Mouse (Mus musculus) G1E (cell line): ENCODE measurements around the gene Gm20422. TPM values are rescaled to one million over a fixed set of nuclear protein-coding genes. Genes with fewer than 3 reads are reported as not detected.

Experiments used
- ATAC-seq: 2 replicates; pipeline ENCODE4 v1.8.0; 2016; ENCODE audit warnings: mild to moderate bottlenecking; ENCODE audit not compliant: insufficient number of reproducible peaks, poor library complexity, low FRiP score, severe bottlenecking; ENCODE audit errors: extremely low read depth
- DNase-seq: peaks from one replicate; pipeline ENCODE4 v3.0.0; 2012; ENCODE audit warnings: low spot score
- H3K27me3 ChIP-seq: 2 replicates; pipeline ENCODE4 v1.6.1; 2012; ENCODE audit warnings: mild to moderate bottlenecking, low read length, inconsistent platforms; ENCODE audit not compliant: insufficient read depth
- H3K36me3 ChIP-seq: replicated peaks from 2 replicates; pipeline ENCODE3; 2012; ENCODE audit warnings: mild to moderate bottlenecking, inconsistent platforms
- H3K4me1 ChIP-seq: 2 replicates; pipeline ENCODE4 v1.6.1; 2012; ENCODE audit warnings: low read depth, low read length, inconsistent platforms, mixed read lengths; ENCODE audit not compliant: insufficient read depth
- H3K4me3 ChIP-seq: 2 replicates; pipeline ENCODE4 v1.5.1; 2012; ENCODE audit warnings: low read depth, mild to moderate bottlenecking, inconsistent platforms, low read length, moderate library complexity, mixed read lengths
- H3K9me3 ChIP-seq: replicated peaks from 2 replicates; pipeline ENCODE4 v1.6.1; 2012; ENCODE audit warnings: inconsistent platforms
- CTCF ChIP-seq: IDR thresholded peaks from 2 replicates; pipeline ENCODE4 v1.5.1; 2012; ENCODE audit warnings: low read depth, low read length, inconsistent platforms, mixed read lengths
- GATA1 ChIP-seq: IDR thresholded peaks from 2 replicates; pipeline ENCODE4 v1.6.1; 2012; ENCODE audit warnings: borderline replicate concordance, low read length, inconsistent platforms, mixed read lengths
- GATA2 ChIP-seq: IDR thresholded peaks from 2 replicates; pipeline ENCODE4 v1.6.1; 2012; ENCODE audit warnings: low read depth, low read length, inconsistent platforms, borderline replicate concordance
- POLR2AphosphoS5 ChIP-seq: IDR thresholded peaks from 2 replicates; pipeline ENCODE4 v1.6.1; 2012; ENCODE audit warnings: low read depth, low read length, inconsistent platforms; ENCODE audit not compliant: insufficient replicate concordance
- TAL1 ChIP-seq: conservative IDR thresholded peaks from 2 replicates; pipeline ENCODE4 v1.6.1; 2012; ENCODE audit warnings: low read depth, low read length, inconsistent platforms, mixed read lengths
- polyA plus RNA-seq: library from polyadenylated mRNA; stranded (reverse); fragments of >175 nt; gene quantifications from 2 replicates; pipeline ENCODE4 v1.2.3, GENCODE M21; 2012
- total RNA-seq, 2 experiments: library from RNA; stranded (forward) in 1 of 2; stranded (reverse) in 1 of 2; fragments of 200-1000 nt in 1 of 2; fragments of >200 nt in 1 of 2; fragmentation: Nextera tagmentation in 1 of 2; gene quantifications; 2 replicates each; pipeline ENCODE4 v1.2.3; 2014 to 2017

Gene Gm20422
- not detected in 2 replicates for total RNA-seq (2014; fragmentation: Nextera tagmentation)
- 0.38 TPM in 1 of 2 replicates, not detected in the other for total RNA-seq (2017)
- 0.99 and 1.4 TPM in 2 replicates for polyA plus RNA-seq

DNA sequence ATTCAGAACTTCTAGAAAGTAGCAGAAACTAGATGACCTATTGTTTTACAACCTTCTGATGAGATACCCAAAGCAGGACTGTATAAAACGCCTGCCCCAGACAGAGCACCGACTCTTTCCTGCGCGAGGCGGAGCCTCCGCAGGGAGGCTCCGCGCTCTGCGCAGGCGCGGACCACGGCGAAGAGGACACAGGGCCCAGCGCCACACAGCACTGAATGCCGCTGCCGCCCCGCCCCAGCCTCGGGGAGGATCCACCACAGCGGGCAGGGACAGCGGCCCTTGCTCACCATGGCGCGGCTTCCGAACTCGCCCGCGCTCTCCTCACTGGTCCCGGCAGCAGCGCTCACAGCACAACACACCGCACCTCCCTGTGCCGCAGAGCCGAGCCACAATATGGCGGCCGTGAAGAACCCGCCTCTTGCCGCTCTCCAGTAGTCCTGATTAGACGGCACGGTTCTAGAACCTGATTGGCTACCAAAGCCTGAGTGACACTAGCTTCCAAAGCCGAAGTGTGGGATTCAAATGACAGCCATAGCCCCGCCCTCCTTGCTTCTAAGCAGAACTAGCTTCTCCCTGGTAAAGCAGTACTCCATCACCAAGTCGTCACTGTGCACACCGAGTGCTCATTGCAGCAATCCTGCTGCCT is at the start of gene Gm20422:
TSS of gene Gm20422 (minus strand) at position 384 of the 646 bp plus-strand sequence.
- peak; percentile 93 for DNase-seq
- Histone ChIP-seq H3K27me3 (no peaks in the 10 kb centered on the region), H3K9me3 (peaks cover 3% of the 10 kb centered on the region; the same call in 1 of the 2 replicates), H3K4me3 (peak within 1 kb of the TSS; percentile 97), H3K36me3 (peaks cover 39% of the 10 kb centered on the region), H3K4me1 (peaks cover 34% of the 10 kb centered on the region)
- ATAC-seq: peak; percentile 99
- no peak for TF ChIP-seq GATA2
- TF ChIP-seq GATA1: no peak
- TF ChIP-seq CTCF: no peak
- TF ChIP-seq POLR2AphosphoS5: no peak
- no peak for TF ChIP-seq TAL1

DNA sequence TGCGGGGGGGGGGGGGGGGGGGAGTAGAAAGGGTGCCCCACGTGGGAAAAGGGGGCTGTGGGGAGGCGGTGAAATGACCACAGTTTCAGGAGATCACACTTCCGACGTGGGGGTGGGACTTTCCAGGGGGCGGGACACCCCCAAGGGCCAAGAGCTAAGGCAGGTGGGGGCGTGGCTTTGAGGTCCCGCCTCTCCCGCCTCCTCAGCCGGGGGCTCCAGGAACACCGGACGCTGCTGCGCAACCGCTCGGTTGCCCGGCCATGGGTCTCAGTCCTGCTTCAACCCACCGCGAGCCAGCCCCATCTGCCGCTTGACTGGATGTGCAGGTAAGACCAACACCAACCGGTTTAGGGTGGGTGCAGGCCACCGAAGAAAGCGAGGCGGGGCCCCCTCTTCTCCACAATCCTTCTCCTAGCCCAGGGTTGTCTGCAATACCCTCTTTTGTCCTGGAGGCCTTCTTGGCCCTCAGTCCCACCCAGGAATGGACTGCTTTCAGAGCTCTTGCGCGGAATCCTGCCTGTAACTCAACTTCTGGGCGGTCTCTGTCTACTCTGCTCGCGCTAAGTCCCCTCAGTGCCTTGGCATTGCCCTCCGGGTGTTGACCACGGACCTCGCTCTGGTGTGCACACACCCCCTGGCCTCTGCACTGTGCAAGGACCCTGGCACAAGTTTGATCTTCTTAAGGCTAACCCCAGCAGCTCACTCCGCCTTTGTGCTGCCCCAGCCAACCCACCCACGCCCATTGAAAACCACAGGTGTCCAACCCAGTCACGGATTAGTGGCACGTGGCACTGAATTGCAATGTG is 47.9 kb upstream of the Gm20422 start, which contains the start of gene Lpar2:
TSS of gene Lpar2 (plus strand) at position 44 of the 806 bp plus-strand sequence.
- H3K4me1 ChIP-seq: peaks cover 31% of the 10 kb centered on the region
- no peaks in the 10 kb centered on the region for H3K9me3 ChIP-seq
- TF ChIP-seq TAL1: no peak
- H3K36me3 ChIP-seq: peaks cover 70% of the 10 kb centered on the region
- peak; percentile 17; the same call in 1 of the 2 replicates for ATAC-seq
- H3K27me3 ChIP-seq: peaks cover 6% of the 10 kb centered on the region; the same call in 1 of the 2 replicates
- peak within 1 kb of the TSS; percentile 75 for H3K4me3 ChIP-seq
- DNase-seq: peak; percentile 86

DNA sequence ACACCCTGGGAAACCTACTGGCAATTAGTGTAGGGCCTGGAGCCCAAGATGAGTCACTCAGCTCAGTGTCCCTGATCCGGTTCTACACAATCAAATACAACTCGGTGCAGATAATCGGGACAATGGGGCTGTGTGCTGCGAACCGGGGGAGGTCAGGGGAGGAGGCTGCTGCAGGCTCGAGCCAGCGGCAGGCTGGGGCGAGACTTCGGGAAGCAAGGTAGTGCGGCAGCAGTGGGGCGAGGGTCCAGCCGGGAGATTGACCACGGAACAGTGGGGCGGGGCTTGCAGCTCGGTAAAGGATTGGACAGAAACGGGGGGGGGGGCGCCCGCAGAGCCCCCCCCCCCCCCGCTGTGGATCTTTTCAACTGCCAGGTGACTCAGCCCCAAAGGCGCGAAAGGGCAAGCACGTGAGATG is 47.3 kb upstream of the Gm20422 start:
- Histone ChIP-seq H3K4me3 (peak overlapping the region; percentile 75), H3K36me3 (peaks cover 71% of the 10 kb centered on the region), H3K4me1 (peaks cover 32% of the 10 kb centered on the region), H3K27me3 (peaks cover 6% of the 10 kb centered on the region; the same call in 1 of the 2 replicates), H3K9me3 (no peaks in the 10 kb centered on the region)
- DNase-seq (peak; percentile 58), ATAC-seq (peak; percentile 51)
- TF ChIP-seq TAL1 (no peak), GATA1 (no peak), CTCF (no peak)

DNA sequence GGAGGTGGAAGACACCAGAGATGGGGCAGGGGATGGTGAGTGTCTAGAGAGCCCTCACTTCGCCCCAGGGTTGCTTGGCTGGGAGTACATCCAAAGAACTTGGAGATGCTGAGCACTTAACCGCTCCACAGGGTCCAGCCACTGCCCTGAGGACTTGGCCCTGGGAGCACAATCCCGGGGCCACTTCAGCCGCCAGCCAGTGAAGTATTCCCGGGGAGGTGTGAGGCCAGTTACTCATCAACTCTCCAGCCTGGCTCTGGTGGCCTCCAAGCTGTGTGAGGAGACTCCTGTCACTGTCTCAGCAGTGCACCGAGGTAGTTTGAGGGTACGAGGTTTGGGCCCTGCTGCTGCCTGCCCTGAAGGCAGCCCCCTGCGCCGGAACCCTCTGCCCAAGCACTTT is 45.8 kb upstream of the Gm20422 start:
- peaks cover 37% of the 10 kb centered on the region for H3K4me1 ChIP-seq
- ATAC-seq: no peak
- peaks cover 6% of the 10 kb centered on the region; the same call in 1 of the 2 replicates for H3K27me3 ChIP-seq
- TF ChIP-seq GATA1: no peak
- no peak overlapping the region for H3K4me3 ChIP-seq
- no peak for DNase-seq
- peaks cover 75% of the 10 kb centered on the region for H3K36me3 ChIP-seq
- no peaks in the 10 kb centered on the region for H3K9me3 ChIP-seq

DNA sequence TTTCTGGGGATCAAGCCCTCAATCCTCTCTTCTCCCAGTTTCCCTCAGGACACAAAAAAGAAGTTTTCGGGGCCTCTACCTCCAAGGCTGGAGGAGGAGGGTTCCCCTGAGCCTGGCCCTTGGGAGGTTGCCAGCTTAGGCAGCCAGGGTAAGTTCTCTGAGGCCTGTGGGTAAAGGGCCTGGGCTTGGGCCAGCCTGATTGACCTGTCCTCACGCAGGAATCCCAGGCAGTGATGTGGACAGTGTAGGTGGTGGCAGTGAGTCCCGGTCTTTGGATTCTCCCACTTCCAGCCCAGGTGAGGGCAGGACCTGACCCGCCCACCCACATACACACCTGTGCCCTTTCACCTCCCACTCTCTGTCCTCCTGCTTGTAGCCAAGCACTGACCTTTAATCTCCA is 40.7 kb upstream of the Gm20422 start:
- H3K4me1 ChIP-seq: peaks cover 16% of the 10 kb centered on the region
- H3K36me3 ChIP-seq: peaks cover 97% of the 10 kb centered on the region
- H3K9me3 ChIP-seq: peaks cover 4% of the 10 kb centered on the region; the same call in 1 of the 2 replicates
- TF ChIP-seq CTCF (no peak), GATA1 (no peak), POLR2AphosphoS5 (no peak), GATA2 (no peak), TAL1 (no peak)
- no peak for DNase-seq
- no peaks in the 10 kb centered on the region for H3K27me3 ChIP-seq
- H3K4me3 ChIP-seq: no peak overlapping the region
- no peak for ATAC-seq

DNA sequence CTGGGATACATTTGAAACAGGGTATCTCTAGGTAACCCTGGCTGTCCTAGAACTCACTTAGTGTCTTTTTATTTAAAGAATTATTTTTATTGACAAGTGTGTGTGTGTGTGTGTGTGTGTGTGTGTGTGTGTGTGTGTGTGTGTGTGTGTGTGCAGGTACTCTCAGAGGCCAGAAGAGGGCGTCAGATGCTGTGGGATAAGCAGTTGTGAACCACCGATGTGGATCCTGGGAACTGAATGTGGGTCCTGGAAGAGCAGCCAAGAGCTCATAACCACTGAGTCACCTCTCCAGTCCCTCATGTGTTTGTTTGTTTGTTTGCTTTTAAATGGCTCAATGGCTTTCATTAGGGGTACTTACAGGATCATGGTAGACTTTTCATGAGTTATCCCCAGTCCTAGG is 40.2 kb upstream of the Gm20422 start:
- Histone ChIP-seq H3K4me1 (peaks cover 21% of the 10 kb centered on the region), H3K4me3 (no peak overlapping the region), H3K36me3 (peaks cover 97% of the 10 kb centered on the region), H3K27me3 (no peaks in the 10 kb centered on the region), H3K9me3 (peaks cover 4% of the 10 kb centered on the region; the same call in 1 of the 2 replicates)
- no peak for TF ChIP-seq GATA1
- no peak for TF ChIP-seq TAL1
- no peak for TF ChIP-seq GATA2
- TF ChIP-seq POLR2AphosphoS5: no peak
- TF ChIP-seq CTCF: no peak
- ATAC-seq (no peak), DNase-seq (no peak)

DNA sequence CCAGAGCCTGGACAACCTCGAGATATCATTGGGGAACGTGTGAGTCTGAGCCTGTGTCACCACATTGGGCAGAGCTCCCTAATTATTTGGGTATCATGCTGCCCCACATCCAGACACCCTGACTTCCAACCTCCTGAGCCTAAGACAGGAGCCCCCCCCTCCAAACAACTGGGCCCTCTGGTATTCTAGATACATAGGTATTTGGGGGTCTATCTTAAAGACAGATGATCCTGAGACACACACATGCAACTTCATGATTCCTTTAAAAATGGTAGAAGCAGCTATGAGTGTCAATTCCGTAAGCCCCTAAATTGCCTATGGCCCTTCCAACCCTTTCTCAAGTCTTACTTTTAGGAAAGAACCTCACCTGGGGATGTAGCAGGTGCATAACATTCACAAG is 35.1 kb upstream of the Gm20422 start:
- no peak for DNase-seq
- Histone ChIP-seq H3K4me3 (peak overlapping the region; percentile 83; the same call in 1 of the 2 replicates), H3K9me3 (peaks cover 4% of the 10 kb centered on the region; the same call in 1 of the 2 replicates), H3K27me3 (no peaks in the 10 kb centered on the region), H3K36me3 (peaks cover 90% of the 10 kb centered on the region), H3K4me1 (peaks cover 60% of the 10 kb centered on the region)
- TF ChIP-seq GATA1: no peak
- no peak for TF ChIP-seq GATA2
- TF ChIP-seq TAL1: no peak
- no peak for TF ChIP-seq POLR2AphosphoS5
- TF ChIP-seq CTCF: no peak
- ATAC-seq: no peak
